9 mouse cellular contexts compared by ENCODE assay signal in genomic region chr13:5592556-5593061, GRCm38 (mm10).
DNase-seq lines count a peak whose midpoint lies in the region; ATAC-seq and TF ChIP-seq lines count a peak whose summit lies in the region.
"Had no signal": no experiment of that assay in that cellular context is flagged by ENCODE, and none has a peak within 500 bp of the region (broad histone marks: within the 10 kb centered on the region; RNA-seq: fewer than 3 reads in every experiment).

No protein-coding gene starts in this region.

- intact Hi-C loops in left cerebral cortex, postnatal 10 days (cut with DNase I): no loop called here

- TF ChIP-seq POLR2A in brain, embryonic 14.5 days (IDR thresholded peaks at IDR 0.05; ENCODE audit: borderline replicate concordance, extremely low read depth, insufficient read depth, insufficient read length, poor library complexity, severe bottlenecking): no peak

- 61% methylated on average over 3 of the region's 3 CpGs for WGBS in intestine, embryonic 16.5 days
- WGBS in intestine, embryonic 15.5 days: 76% methylated on average over 3 of the region's 3 CpGs

- peak; percentile 9 for DNase-seq in brain, embryonic 14.5 days (ENCODE audit: low read depth)
- DNase-seq in induced T-regulatory cell, adult 2 months (ENCODE audit: low read depth): peak; percentile 11
- no peak for DNase-seq in ovary, adult 18-20 months (ENCODE audit: low spot score)
- DNase-seq in layer of hippocampus, adult 18-20 months (ENCODE audit: low spot score in 2 of 2): no peak
- no peak for DNase-seq in left cerebral cortex, postnatal 10 days (ENCODE audit: extremely low spot score in 1 of 2, low spot score in 2 of 2)
- DNase-seq: cerebellum, adult 11-12 months had no signal

- no peak overlapping the region for H3K27ac ChIP-seq in intestine, embryonic 16.5 days (ENCODE audit: low read length)
- no peak overlapping the region for H3K27ac ChIP-seq in intestine, embryonic 15.5 days

- no peak for TF ChIP-seq CTCF in brain, embryonic 14.5 days (IDR thresholded peaks at IDR 0.05; ENCODE audit: borderline replicate concordance, extremely low read depth, insufficient read depth, insufficient read length)

- H3K36me3 ChIP-seq in intestine, embryonic 16.5 days (ENCODE audit: control insufficient read depth, insufficient read depth, low read length): no peaks in the 10 kb centered on the region
- no peaks in the 10 kb centered on the region for H3K36me3 ChIP-seq in intestine, embryonic 15.5 days

- no peak overlapping the region for H3K4me3 ChIP-seq in intestine, embryonic 16.5 days (ENCODE audit: low read length)
- no peak overlapping the region for H3K4me3 ChIP-seq in intestine, embryonic 15.5 days (replicated peaks)

- no peaks in the 10 kb centered on the region for H3K9me3 ChIP-seq in intestine, embryonic 16.5 days (ENCODE audit: control insufficient read depth, low read length)
- no peaks in the 10 kb centered on the region for H3K9me3 ChIP-seq in intestine, embryonic 15.5 days

- no peak overlapping the region for H3K4me2 ChIP-seq in intestine, embryonic 16.5 days (ENCODE audit: low read depth, low read length)
- no peak overlapping the region for H3K4me2 ChIP-seq in intestine, embryonic 15.5 days (replicated peaks)

- peak; percentile 38; the same call in 1 of the 2 replicates for ATAC-seq in intestine, embryonic 16.5 days
- ATAC-seq in intestine, embryonic 15.5 days: no peak
- ATAC-seq in megakaryocyte, adult 5-6 weeks (ENCODE audit: poor library complexity, severe bottlenecking): peak; percentile 84

- no peaks in the 10 kb centered on the region for H3K4me1 ChIP-seq in intestine, embryonic 16.5 days (ENCODE audit: control insufficient read depth, insufficient read depth, low read length)
- no peaks in the 10 kb centered on the region for H3K4me1 ChIP-seq in intestine, embryonic 15.5 days (replicated peaks)

- H3K27me3 ChIP-seq in intestine, embryonic 16.5 days (replicated peaks; ENCODE audit: control insufficient read depth, insufficient read depth, low read length): no peaks in the 10 kb centered on the region
- no peaks in the 10 kb centered on the region for H3K27me3 ChIP-seq in intestine, embryonic 15.5 days (replicated peaks)

- H3K9ac ChIP-seq in intestine, embryonic 16.5 days (ENCODE audit: low read depth, low read length): no peak overlapping the region
- H3K9ac ChIP-seq in intestine, embryonic 15.5 days: no peak overlapping the region

Comparison
In these comparisons a context has a peak if more than half of its experiments do, and no peak if none do; other contexts are left out.
1. DNase-seq: peak in brain, embryonic 14.5 days (single experiment) and induced T-regulatory cell, adult 2 months (single experiment); none in ovary, adult 18-20 months (single experiment), layer of hippocampus, adult 18-20 months (0 of 2) and left cerebral cortex, postnatal 10 days (0 of 2).